In genomic region chrX:105228580-105228979, GRCm38 (mm10) we compare ENCODE assay signal across 21 mouse cellular contexts.
DNase-seq lines count a peak whose midpoint lies in the region; ATAC-seq and TF ChIP-seq lines count a peak whose summit lies in the region.
"Had no signal": no experiment of that assay in that cellular context is flagged by ENCODE, and none has a peak within 500 bp of the region (broad histone marks: within the 10 kb centered on the region; RNA-seq: fewer than 3 reads in every experiment).

No protein-coding gene starts in this region.

- H3K4me2 ChIP-seq in intestine, embryonic 15.5 days (replicated peaks): no peak overlapping the region
- no peak overlapping the region for H3K4me2 ChIP-seq in intestine, postnatal 0 days (replicated peaks; ENCODE audit: low read depth)
- H3K4me2 ChIP-seq: embryonic facial prominence, embryonic 13.5 days; embryonic facial prominence, embryonic 15.5 days; forebrain, embryonic 13.5 days; forebrain, embryonic 15.5 days had no signal

- no peaks in the 10 kb centered on the region for H3K9me3 ChIP-seq in intestine, embryonic 15.5 days
- H3K9me3 ChIP-seq in intestine, postnatal 0 days (ENCODE audit: control insufficient read depth): no peaks in the 10 kb centered on the region
- H3K9me3 ChIP-seq: embryonic facial prominence, embryonic 13.5 days; embryonic facial prominence, embryonic 15.5 days; forebrain, embryonic 13.5 days; forebrain, embryonic 15.5 days had no signal

- no peak overlapping the region for H3K4me3 ChIP-seq in intestine, embryonic 15.5 days (replicated peaks)
- no peak overlapping the region for H3K4me3 ChIP-seq in intestine, postnatal 0 days (ENCODE audit: low read depth, low read length)
- H3K4me3 ChIP-seq: embryonic facial prominence, embryonic 13.5 days; embryonic facial prominence, embryonic 15.5 days; erythroblast, embryonic 14.5 days; forebrain, embryonic 13.5 days; forebrain, embryonic 15.5 days had no signal

- H3K36me3 ChIP-seq in intestine, embryonic 15.5 days: no peaks in the 10 kb centered on the region
- no peaks in the 10 kb centered on the region for H3K36me3 ChIP-seq in intestine, postnatal 0 days (ENCODE audit: control insufficient read depth, insufficient read depth)
- H3K36me3 ChIP-seq: embryonic facial prominence, embryonic 13.5 days; embryonic facial prominence, embryonic 15.5 days; forebrain, embryonic 15.5 days had no signal

- peak; percentile 0 for DNase-seq in forelimb bud, embryonic 11.5 days (ENCODE audit: low read depth, low spot score)
- DNase-seq in frontal cortex, postnatal 36 days (ENCODE audit: low spot score in 2 of 2): no peak
- no peak for DNase-seq in kidney, postnatal 25 days
- DNase-seq in kidney, postnatal 14 days: no peak
- DNase-seq: adrenal gland, adult 2 months; adrenal gland, postnatal 10 days; adrenal gland, postnatal 25 days; cerebellum, adult 11 months; cerebellum, adult 18-20 months; cerebellum, adult 8-10 months; cerebellum, adult 9-11 months; cerebellum, postnatal 14 days; cerebellum, postnatal 36 days; embryo, embryonic 11 days had no signal

- no peaks in the 10 kb centered on the region for H3K27me3 ChIP-seq in intestine, embryonic 15.5 days (replicated peaks)
- H3K27me3 ChIP-seq in intestine, postnatal 0 days (replicated peaks; ENCODE audit: control insufficient read depth, insufficient read depth, low read length): no peaks in the 10 kb centered on the region; the same call in 1 of the 2 replicates
- H3K27me3 ChIP-seq: forebrain, embryonic 15.5 days had no signal

- H3K27ac ChIP-seq in intestine, embryonic 15.5 days: no peak overlapping the region
- H3K27ac ChIP-seq in intestine, postnatal 0 days (ENCODE audit: low read depth, low read length): no peak overlapping the region
- H3K27ac ChIP-seq: embryonic facial prominence, embryonic 13.5 days; embryonic facial prominence, embryonic 15.5 days; forebrain, embryonic 13.5 days; forebrain, embryonic 15.5 days had no signal

- TF ChIP-seq CTCF in intestine, postnatal 0 days (IDR thresholded peaks at IDR 0.05; ENCODE audit: low read depth): no peak

- H3K4me1 ChIP-seq in intestine, embryonic 15.5 days (replicated peaks): no peaks in the 10 kb centered on the region
- no peaks in the 10 kb centered on the region for H3K4me1 ChIP-seq in intestine, postnatal 0 days (replicated peaks; ENCODE audit: control insufficient read depth, insufficient read depth, low read length)
- H3K4me1 ChIP-seq: embryonic facial prominence, embryonic 13.5 days; embryonic facial prominence, embryonic 15.5 days; forebrain, embryonic 13.5 days; forebrain, embryonic 15.5 days had no signal

- no peak overlapping the region for H3K9ac ChIP-seq in intestine, embryonic 15.5 days
- H3K9ac ChIP-seq in intestine, postnatal 0 days (ENCODE audit: low read depth, low read length): no peak overlapping the region
- H3K9ac ChIP-seq: embryonic facial prominence, embryonic 13.5 days; embryonic facial prominence, embryonic 15.5 days; forebrain, embryonic 13.5 days; forebrain, embryonic 15.5 days had no signal

- WGBS in intestine, embryonic 15.5 days: 45% methylated on average over 4 of the region's 4 CpGs
- 43% methylated on average over 4 of the region's 4 CpGs for WGBS in intestine, postnatal 0 days

- ATAC-seq in intestine, embryonic 15.5 days: peak; percentile 87
- peak; percentile 73 for ATAC-seq in intestine, postnatal 0 days
- ATAC-seq: forebrain, embryonic 13.5 days; forebrain, embryonic 15.5 days had no signal
